Mouse (Mus musculus): ENCODE data around the gene Ubiad1. TPM values are rescaled to one million over a fixed set of nuclear protein-coding genes. Genes with fewer than 3 reads are reported as not detected.

The Ubiad1 gene
- total RNA-seq, 2 experiments from 2014 or later, result 8.5 to 8.9 TPM

Other genes starting within 250 kb of the Ubiad1 start
- gene Disp3, start 156.8 kb downstream of the Ubiad1 start, total RNA-seq (2021), result 10 to 100 TPM; 19.2 to 20.4 TPM
- gene Mtor, start 3.8 kb upstream of the Ubiad1 start, total RNA-seq (2021), result 10 to 100 TPM; 86.6 to 93.8 TPM
- under 1 TPM; 0.36 to 0.53 TPM for gene Angptl7, start 55.7 kb upstream of the Ubiad1 start, total RNA-seq (2021)
- 10 to 100 TPM; 54.1 to 56.6 TPM for gene Exosc10, start 113.7 kb upstream of the Ubiad1 start, total RNA-seq (2021)
- 10 to 100 TPM; 82.0 to 88.0 TPM for gene Srm, start 146.7 kb upstream of the Ubiad1 start, total RNA-seq (2021)
- gene Masp2, start 157.8 kb upstream of the Ubiad1 start, total RNA-seq (2021), result 1 to 10 TPM; 1.6 to 1.7 TPM
- gene Tardbp, start 182.2 kb upstream of the Ubiad1 start, total RNA-seq (2021), result 100 to 1,000 TPM; 190 TPM
- not detected for gene Gm572, start 198.5 kb upstream of the Ubiad1 start, total RNA-seq (2021)